Mouse (Mus musculus): ENCODE results near the gene Atp2a1.

DNA sequence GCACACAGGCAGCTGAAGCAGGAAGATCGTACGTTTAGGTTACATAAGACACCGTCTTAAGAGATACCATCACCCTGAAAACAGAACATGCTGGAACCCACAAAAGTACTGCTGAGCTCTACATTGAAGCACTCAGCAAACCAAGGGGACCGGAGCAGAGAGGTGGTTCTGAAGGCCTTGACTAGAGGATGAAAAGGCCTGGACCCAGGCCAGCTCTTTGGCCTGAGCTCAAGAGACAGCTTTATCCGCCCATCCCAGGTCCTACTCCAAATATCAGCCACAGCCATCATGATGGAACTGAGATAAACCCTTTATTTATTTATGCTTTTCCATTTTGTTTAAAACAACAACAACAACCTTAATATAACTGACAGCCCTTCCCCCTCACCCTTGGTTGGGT lies 3.8 kb upstream of the Atp2a1 start:
- TF ChIP-seq ZNF384 (IDR thresholded peaks at IDR 0.05; ENCODE audit: low read depth, low read length): no peak
- no peak for TF ChIP-seq ZC3H11A (IDR thresholded peaks at IDR 0.05; ENCODE audit: borderline replicate concordance, low read depth, low read length)
- no peak for TF ChIP-seq MAFK (IDR thresholded peaks at IDR 0.05; ENCODE audit: insufficient read depth, low read depth, low read length)
